Mouse (Mus musculus): ENCODE measurements around the gene Vgf. TPM values are rescaled to one million over a fixed set of nuclear protein-coding genes. Genes with fewer than 3 reads are reported as not detected.
A peak's percentile ranks its signal among the peaks of the same experiment; 100 is the strongest.

The Vgf gene
- polyA plus RNA-seq, 1 experiment from 2014 or later, result 0.94 TPM

GRCm38 (mm10) chr5:137007276-137007675 is 18.9 kb upstream of the Vgf start:
- Histone ChIP-seq H3K4me1 (replicated peaks) (no peaks in the 10 kb centered on the region), H3K27me3 (ENCODE audit: insufficient read depth, poor library complexity, severe bottlenecking) (peaks cover 5% of the 10 kb centered on the region; the same call in 1 of the 2 replicates), H3K9me3 (no peaks in the 10 kb centered on the region), H3K27ac (no peak overlapping the region), H3K4me3 (no peak overlapping the region), H3K36me3 (no peaks in the 10 kb centered on the region)
- 67% methylated on average over 8 of the region's 8 CpGs for WGBS
- DNase-seq (ENCODE audit: low spot score), result no peak

GRCm38 (mm10) chr5:137009988-137010387 is 16.2 kb upstream of the Vgf start:
- Histone ChIP-seq H3K27ac (no peak overlapping the region), H3K36me3 (no peaks in the 10 kb centered on the region), H3K27me3 (ENCODE audit: insufficient read depth, poor library complexity, severe bottlenecking) (peaks cover 5% of the 10 kb centered on the region; the same call in 1 of the 2 replicates), H3K9me3 (0 out of 2 replicates have a peak, but pooled peaks cover 2% of the 10 kb centered on the region), H3K4me3 (no peak overlapping the region), H3K4me1 (replicated peaks) (no peaks in the 10 kb centered on the region)
- WGBS, result 35% methylated on average over 3 of the region's 3 CpGs
- DNase-seq (ENCODE audit: low spot score), result peak; percentile 64

- no peak for DNase-seq (ENCODE audit: low spot score)
- no peak overlapping the region for H3K4me3 ChIP-seq
- H3K27me3 ChIP-seq (ENCODE audit: insufficient read depth, poor library complexity, severe bottlenecking), result peaks cover 5% of the 10 kb centered on the region; the same call in 1 of the 2 replicates
- WGBS, result 80% methylated on average over 15 of the region's 15 CpGs
- H3K27ac ChIP-seq, result no peak overlapping the region
- no peaks in the 10 kb centered on the region for H3K4me1 ChIP-seq (replicated peaks)
- H3K9me3 ChIP-seq, result 0 out of 2 replicates have a peak, but pooled peaks cover 2% of the 10 kb centered on the region
- no peaks in the 10 kb centered on the region for H3K36me3 ChIP-seq
Measured at GRCm38 (mm10) chr5:137012401-137012950, 13.7 kb upstream of the Vgf start.

GRCm38 (mm10) chr5:137015913-137016312 is 10.3 kb upstream of the Vgf start:
- 86% methylated on average over 3 of the region's 3 CpGs for WGBS
- Histone ChIP-seq H3K27ac (no peak overlapping the region), H3K9me3 (0 out of 2 replicates have a peak, but pooled peaks cover 2% of the 10 kb centered on the region), H3K27me3 (ENCODE audit: insufficient read depth, poor library complexity, severe bottlenecking) (no peaks in the 10 kb centered on the region), H3K4me3 (no peak overlapping the region), H3K36me3 (no peaks in the 10 kb centered on the region), H3K4me1 (replicated peaks) (no peaks in the 10 kb centered on the region)
- no peak for DNase-seq (ENCODE audit: low spot score)

- 60% methylated on average over 3 of the region's 3 CpGs for WGBS
- no peak for DNase-seq (ENCODE audit: low spot score)
- Histone ChIP-seq H3K27ac (no peak overlapping the region), H3K9me3 (no peaks in the 10 kb centered on the region), H3K27me3 (ENCODE audit: insufficient read depth, poor library complexity, severe bottlenecking) (peaks cover 57% of the 10 kb centered on the region), H3K36me3 (no peaks in the 10 kb centered on the region), H3K4me3 (no peak overlapping the region), H3K4me1 (replicated peaks) (peaks cover 20% of the 10 kb centered on the region)
Measured at GRCm38 (mm10) chr5:137024318-137024717, 1.9 kb upstream of the Vgf start.

- DNase-seq (ENCODE audit: low spot score), result peak; percentile 79
- H3K4me1 ChIP-seq (replicated peaks), result peaks cover 25% of the 10 kb centered on the region
- WGBS, result under 1% methylated on average over 23 of the region's 23 CpGs
- H3K27me3 ChIP-seq (ENCODE audit: insufficient read depth, poor library complexity, severe bottlenecking), result peaks cover 65% of the 10 kb centered on the region
- no peaks in the 10 kb centered on the region for H3K36me3 ChIP-seq
- H3K27ac ChIP-seq, result no peak overlapping the region
- H3K4me3 ChIP-seq, result peak overlapping the region; percentile 32
- no peaks in the 10 kb centered on the region for H3K9me3 ChIP-seq
Measured at GRCm38 (mm10) chr5:137025132-137025531, 1.1 kb upstream of the Vgf start.

GRCm38 (mm10) chr5:137028561-137029272 is 2.5 kb downstream of the Vgf start:
- WGBS, result 4% methylated on average over 29 of the region's 29 CpGs
- no peak for DNase-seq (ENCODE audit: low spot score)
- H3K4me1 ChIP-seq (replicated peaks), result peaks cover 57% of the 10 kb centered on the region
- no peak overlapping the region for H3K27ac ChIP-seq
- peaks cover 95% of the 10 kb centered on the region for H3K27me3 ChIP-seq (ENCODE audit: insufficient read depth, poor library complexity, severe bottlenecking)
- H3K9me3 ChIP-seq, result no peaks in the 10 kb centered on the region
- peak overlapping the region; percentile 57 for H3K4me3 ChIP-seq
- no peaks in the 10 kb centered on the region for H3K36me3 ChIP-seq

- 2% methylated on average over 8 of the region's 8 CpGs for WGBS
- H3K4me1 ChIP-seq (replicated peaks), result peaks cover 57% of the 10 kb centered on the region
- H3K36me3 ChIP-seq, result no peaks in the 10 kb centered on the region
- peak overlapping the region; percentile 57 for H3K4me3 ChIP-seq
- H3K27me3 ChIP-seq (ENCODE audit: insufficient read depth, poor library complexity, severe bottlenecking), result peaks cover 95% of the 10 kb centered on the region
- DNase-seq (ENCODE audit: low spot score), result no peak
- no peaks in the 10 kb centered on the region for H3K9me3 ChIP-seq
- no peak overlapping the region for H3K27ac ChIP-seq
Measured at GRCm38 (mm10) chr5:137029273-137029585, 3.0 kb downstream of the Vgf start.

- Histone ChIP-seq H3K27ac (no peak overlapping the region), H3K4me1 (replicated peaks) (peaks cover 55% of the 10 kb centered on the region), H3K9me3 (no peaks in the 10 kb centered on the region), H3K27me3 (ENCODE audit: insufficient read depth, poor library complexity, severe bottlenecking) (peaks cover 94% of the 10 kb centered on the region), H3K36me3 (no peaks in the 10 kb centered on the region), H3K4me3 (peak overlapping the region; percentile 57)
- under 1% methylated on average over 52 of the region's 52 CpGs for WGBS
- peak; percentile 98 for DNase-seq (ENCODE audit: low spot score)
Measured at GRCm38 (mm10) chr5:137029643-137030415, 3.6 kb downstream of the Vgf start.

GRCm38 (mm10) chr5:137030416-137030810 is 4.2 kb downstream of the Vgf start:
- 10% methylated on average over 22 of the region's 22 CpGs for WGBS

GRCm38 (mm10) chr5:137031076-137032032 is 5.2 kb downstream of the Vgf start:
- H3K9me3 ChIP-seq, result no peaks in the 10 kb centered on the region
- H3K27me3 ChIP-seq (ENCODE audit: insufficient read depth, poor library complexity, severe bottlenecking), result peaks cover 88% of the 10 kb centered on the region
- H3K4me1 ChIP-seq (replicated peaks), result peaks cover 50% of the 10 kb centered on the region
- H3K27ac ChIP-seq, result peak overlapping the region; percentile 46; the same call in 1 of the 2 replicates
- peaks cover 15% of the 10 kb centered on the region for H3K36me3 ChIP-seq
- under 1% methylated on average over 78 of the region's 78 CpGs for WGBS
- H3K4me3 ChIP-seq, result peak overlapping the region; percentile 57
- peak; percentile 18 for DNase-seq (ENCODE audit: low spot score)

More at GRCm38 (mm10) chr5:137030416-137030810, 4.2 kb downstream of the Vgf start:
- no peak overlapping the region for H3K27ac ChIP-seq
- no peak for DNase-seq (ENCODE audit: low spot score)
- H3K36me3 ChIP-seq, result peaks cover 5% of the 10 kb centered on the region
- H3K27me3 ChIP-seq (ENCODE audit: insufficient read depth, poor library complexity, severe bottlenecking), result peaks cover 94% of the 10 kb centered on the region
- H3K9me3 ChIP-seq, result no peaks in the 10 kb centered on the region
- peaks cover 50% of the 10 kb centered on the region for H3K4me1 ChIP-seq (replicated peaks)
- peak overlapping the region; percentile 57 for H3K4me3 ChIP-seq

GRCm38 (mm10) chr5:137032033-137032421 is 5.8 kb downstream of the Vgf start:
- DNase-seq (ENCODE audit: low spot score), result peak; percentile 50
- under 1% methylated on average over 33 of the region's 33 CpGs for WGBS
- peak overlapping the region; percentile 57 for H3K4me3 ChIP-seq
- peaks cover 21% of the 10 kb centered on the region for H3K36me3 ChIP-seq
- H3K27ac ChIP-seq, result peak overlapping the region; percentile 46; the same call in 1 of the 2 replicates
- peaks cover 50% of the 10 kb centered on the region for H3K4me1 ChIP-seq (replicated peaks)
- H3K9me3 ChIP-seq, result no peaks in the 10 kb centered on the region
- H3K27me3 ChIP-seq (ENCODE audit: insufficient read depth, poor library complexity, severe bottlenecking), result peaks cover 81% of the 10 kb centered on the region
